Comparison of ENCODE assay signal across 10 mouse cellular contexts in genomic region chr2:167079535-167080257, GRCm38 (mm10). TPM values are rescaled to one million over a fixed set of nuclear protein-coding genes. Genes with fewer than 3 reads are reported as not detected.
DNase-seq lines count a peak whose midpoint lies in the region; ATAC-seq lines count a peak whose summit lies in the region.
"Had no signal": no experiment of that assay in that cellular context is flagged by ENCODE, and none has a peak within 500 bp of the region (broad histone marks: within the 10 kb centered on the region; RNA-seq: fewer than 3 reads in every experiment).

No protein-coding gene starts in this region.

- no peak overlapping the region for H3K9ac ChIP-seq in intestine, embryonic 16.5 days (ENCODE audit: low read depth, low read length)
- peak overlapping the region; percentile 18; the same call in 1 of the 2 replicates for H3K9ac ChIP-seq in midbrain, embryonic 16.5 days (ENCODE audit: low read depth, low read length)

- no peak overlapping the region for H3K4me2 ChIP-seq in intestine, embryonic 16.5 days (ENCODE audit: low read depth, low read length)
- H3K4me2 ChIP-seq in midbrain, embryonic 16.5 days (ENCODE audit: low read length): no peak overlapping the region

- H3K36me3 ChIP-seq in intestine, embryonic 16.5 days (ENCODE audit: control insufficient read depth, insufficient read depth, low read length): no peaks in the 10 kb centered on the region
- no peaks in the 10 kb centered on the region for H3K36me3 ChIP-seq in midbrain, embryonic 16.5 days (ENCODE audit: control insufficient read depth, insufficient read depth, low read length)

- peak; percentile 53 for DNase-seq in embryo, embryonic 10.5 days (ENCODE audit: low spot score)
- no peak for DNase-seq in embryo, embryonic 11 days
- DNase-seq in cerebellum, adult 11 months: peak; percentile 89
- DNase-seq in frontal cortex, adult 2 months (ENCODE audit: extremely low spot score in 1 of 2, low spot score in 1 of 2): peak; percentile 83 to 87
- no peak for DNase-seq in adrenal gland, adult (ENCODE audit: inconsistent age in 2 of 2, low spot score in 1 of 2)
- no peak for DNase-seq in kidney, postnatal 14 days

- WGBS in intestine, embryonic 16.5 days: 53% methylated on average over 18 of the region's 18 CpGs
- WGBS in midbrain, embryonic 16.5 days: 35% methylated on average over 18 of the region's 18 CpGs

- H3K4me1 ChIP-seq in intestine, embryonic 16.5 days (ENCODE audit: control insufficient read depth, insufficient read depth, low read length): peaks cover 8% of the 10 kb centered on the region
- H3K4me1 ChIP-seq in midbrain, embryonic 16.5 days (ENCODE audit: control insufficient read depth, insufficient read depth, low read length): peaks cover 12% of the 10 kb centered on the region; the same call in 1 of the 2 replicates

- no peaks in the 10 kb centered on the region for H3K9me3 ChIP-seq in intestine, embryonic 16.5 days (ENCODE audit: control insufficient read depth, low read length)
- no peaks in the 10 kb centered on the region for H3K9me3 ChIP-seq in midbrain, embryonic 16.5 days (replicated peaks; ENCODE audit: control insufficient read depth, low read length, poor library complexity, severe bottlenecking)

- 0 out of 2 replicates have a peak, but pooled peaks have one; percentile 26 for ATAC-seq in intestine, embryonic 16.5 days
- no peak for ATAC-seq in midbrain, embryonic 16.5 days

- H3K27ac ChIP-seq in intestine, embryonic 16.5 days (ENCODE audit: low read length): no peak overlapping the region
- H3K27ac ChIP-seq in midbrain, embryonic 16.5 days (ENCODE audit: low read length): peak overlapping the region; percentile 21; the same call in 1 of the 2 replicates

- H3K4me3 ChIP-seq in intestine, embryonic 16.5 days (ENCODE audit: low read length): no peak overlapping the region
- H3K4me3 ChIP-seq in midbrain, embryonic 16.5 days (ENCODE audit: low read depth, low read length): no peak overlapping the region
- H3K4me3 ChIP-seq: erythroblast, embryonic 14.5 days; megakaryocyte, embryonic 14.5 days had no signal

- H3K27me3 ChIP-seq in intestine, embryonic 16.5 days (replicated peaks; ENCODE audit: control insufficient read depth, insufficient read depth, low read length): no peaks in the 10 kb centered on the region
- no peaks in the 10 kb centered on the region for H3K27me3 ChIP-seq in midbrain, embryonic 16.5 days (ENCODE audit: control insufficient read depth, insufficient read depth, low read depth, low read length)

RNA-seq across cellular contexts. Expression of gene Znfx1, which starts 16.9 kb away (rescaled TPM):
- polyA plus RNA-seq in frontal cortex, adult 2 months (2012; rRNA removed): 30.0 and 31.2 TPM in 2 replicates
- 6.5 and 9.8 TPM in 2 replicates for polyA plus RNA-seq in intestine, embryonic 16.5 days (2015; fragmentation: Nextera tagmentation; extraction: Ambion mirVana)
- 6.2 and 8.0 TPM in 2 replicates for polyA plus RNA-seq in midbrain, embryonic 16.5 days (2015; fragmentation: Nextera tagmentation; extraction: Ambion mirVana)

Comparison
In these comparisons a context has a peak if more than half of its experiments do, and no peak if none do; other contexts are left out.
1. DNase-seq: peak in embryo, embryonic 10.5 days (single experiment), cerebellum, adult 11 months (single experiment) and frontal cortex, adult 2 months (2 of 2); none in embryo, embryonic 11 days (single experiment), adrenal gland, adult (0 of 2) and kidney, postnatal 14 days (single experiment).